Mouse (Mus musculus) ES-E14 (cell line): ENCODE measurements around the gene Pgap2.

Experiments used
- CHD2 ChIP-seq: IDR thresholded peaks from 2 replicates; pipeline ENCODE4 v1.6.1; 2014; ENCODE audit warnings: mild to moderate bottlenecking, low read depth, low read length, inconsistent platforms
- MAFK ChIP-seq: IDR thresholded peaks from 2 replicates; pipeline ENCODE4 v1.6.1; 2014; ENCODE audit warnings: mild to moderate bottlenecking, low read depth, low read length, inconsistent platforms; ENCODE audit not compliant: insufficient read depth
- ZC3H11A ChIP-seq: IDR thresholded peaks from 2 replicates; pipeline ENCODE4 v1.6.1; 2012; ENCODE audit warnings: low read depth, mild to moderate bottlenecking, inconsistent platforms, low read length, borderline replicate concordance
- ZNF384 ChIP-seq: IDR thresholded peaks from 2 replicates; pipeline ENCODE4 v1.6.1; 2012; ENCODE audit warnings: low read depth, low read length, inconsistent platforms

GRCm38 (mm10) chr7:102228049-102228670 lies 18.2 kb downstream of the Pgap2 start:
- no peak for TF ChIP-seq MAFK
- no peak for TF ChIP-seq ZC3H11A
- TF ChIP-seq ZNF384 = no peak
- TF ChIP-seq CHD2 = no peak
